Mouse (Mus musculus): ENCODE data around the gene Sh3bgrl3. TPM values are rescaled to one million over a fixed set of nuclear protein-coding genes. Genes with fewer than 3 reads are reported as not detected.

The Sh3bgrl3 gene
- polyA plus RNA-seq, 1 experiment from 2014 or later = 190 TPM

DNA sequence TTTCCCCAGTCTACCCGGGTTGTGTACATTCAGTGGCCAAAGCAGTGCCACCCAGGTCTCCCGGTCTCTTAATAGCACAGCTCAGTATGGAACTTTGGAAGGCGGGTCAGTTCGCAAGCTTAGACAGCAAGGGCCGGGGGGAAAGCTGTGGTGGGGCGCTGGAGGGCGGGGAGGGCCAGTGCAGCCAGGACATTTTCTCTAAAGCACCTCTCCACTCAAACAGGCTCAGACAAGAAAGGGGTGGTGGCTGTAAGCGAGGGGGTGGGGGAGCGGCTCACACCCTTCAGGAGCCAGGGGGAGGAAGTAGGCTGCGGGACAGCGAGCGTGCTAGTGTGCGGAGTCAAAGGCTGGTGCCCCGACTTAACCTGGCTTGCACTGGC is 384 bp upstream of the Sh3bgrl3 start:
- Histone ChIP-seq H3K4me1 (replicated peaks) (peaks cover 42% of the 10 kb centered on the region), H3K4me3 (peak overlapping the region; percentile 88), H3K4me2 (peak overlapping the region; percentile 90), H3K27me3 (replicated peaks) (no peaks in the 10 kb centered on the region), H3K9ac (peak overlapping the region; percentile 86), H3K9me3 (replicated peaks) (no peaks in the 10 kb centered on the region), H3K36me3 (peaks cover 21% of the 10 kb centered on the region), H3K27ac (ENCODE audit: poor library complexity, severe bottlenecking) (peak overlapping the region; percentile 86)
- peak; percentile 53 for ATAC-seq (ENCODE audit: insufficient number of reproducible peaks, low FRiP score)
- WGBS = 2% methylated on average over 14 of the region's 14 CpGs

DNA sequence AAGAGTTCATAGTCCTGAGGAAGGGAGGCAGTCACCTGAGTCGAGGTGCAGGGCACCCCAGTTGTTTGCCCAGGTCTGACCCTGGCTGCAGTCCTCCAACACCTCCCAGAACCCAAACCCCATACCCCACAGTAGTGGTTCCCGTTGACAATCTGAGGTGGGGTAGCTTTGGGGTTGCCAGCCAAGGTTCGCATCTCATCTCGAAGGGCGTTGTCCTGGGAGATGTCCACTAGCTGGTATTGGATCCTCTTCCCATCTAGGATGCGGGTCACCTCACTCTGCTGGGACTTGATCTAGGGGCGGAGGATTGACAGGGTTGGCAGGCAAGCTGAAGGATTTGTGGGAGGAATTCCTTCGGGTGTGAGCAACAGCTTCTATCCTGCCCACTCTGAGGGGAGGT is 796 bp downstream of the Sh3bgrl3 start:
- Histone ChIP-seq H3K36me3 (peaks cover 21% of the 10 kb centered on the region), H3K9ac (peak overlapping the region; percentile 86), H3K27ac (ENCODE audit: poor library complexity, severe bottlenecking) (no peak overlapping the region), H3K4me3 (peak overlapping the region; percentile 88), H3K27me3 (replicated peaks) (no peaks in the 10 kb centered on the region; the same call in 1 of the 2 replicates), H3K4me1 (replicated peaks) (peaks cover 44% of the 10 kb centered on the region), H3K4me2 (peak overlapping the region; percentile 90), H3K9me3 (replicated peaks) (no peaks in the 10 kb centered on the region)
- WGBS = 52% methylated on average over 8 of the region's 8 CpGs
- no peak for ATAC-seq (ENCODE audit: insufficient number of reproducible peaks, low FRiP score)

DNA sequence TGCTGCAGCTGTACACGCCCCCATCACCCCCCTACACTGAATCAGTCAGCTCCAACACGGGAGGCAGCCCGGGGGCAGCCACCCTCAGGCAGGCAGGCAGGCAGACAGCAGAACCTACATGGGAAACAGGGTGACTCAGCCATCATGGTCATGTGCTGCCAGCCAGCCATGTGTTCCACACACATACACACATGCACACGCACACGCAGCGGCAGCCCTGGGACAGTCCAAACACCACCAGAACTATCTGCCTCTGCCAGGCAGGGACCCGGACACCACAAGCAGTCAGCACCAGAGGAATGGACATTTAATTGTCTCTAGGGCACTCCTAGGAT is 1.5 kb downstream of the Sh3bgrl3 start:
- no peak overlapping the region for H3K4me3 ChIP-seq
- ATAC-seq (ENCODE audit: insufficient number of reproducible peaks, low FRiP score) = no peak
- H3K27me3 ChIP-seq (replicated peaks) = no peaks in the 10 kb centered on the region; the same call in 1 of the 2 replicates
- no peaks in the 10 kb centered on the region for H3K9me3 ChIP-seq (replicated peaks)
- peaks cover 41% of the 10 kb centered on the region for H3K4me1 ChIP-seq (replicated peaks)
- no peak overlapping the region for H3K27ac ChIP-seq (ENCODE audit: poor library complexity, severe bottlenecking)
- peaks cover 21% of the 10 kb centered on the region for H3K36me3 ChIP-seq
- no peak overlapping the region for H3K9ac ChIP-seq
- peak overlapping the region; percentile 90 for H3K4me2 ChIP-seq
- 83% methylated on average over 7 of the region's 7 CpGs for WGBS

DNA sequence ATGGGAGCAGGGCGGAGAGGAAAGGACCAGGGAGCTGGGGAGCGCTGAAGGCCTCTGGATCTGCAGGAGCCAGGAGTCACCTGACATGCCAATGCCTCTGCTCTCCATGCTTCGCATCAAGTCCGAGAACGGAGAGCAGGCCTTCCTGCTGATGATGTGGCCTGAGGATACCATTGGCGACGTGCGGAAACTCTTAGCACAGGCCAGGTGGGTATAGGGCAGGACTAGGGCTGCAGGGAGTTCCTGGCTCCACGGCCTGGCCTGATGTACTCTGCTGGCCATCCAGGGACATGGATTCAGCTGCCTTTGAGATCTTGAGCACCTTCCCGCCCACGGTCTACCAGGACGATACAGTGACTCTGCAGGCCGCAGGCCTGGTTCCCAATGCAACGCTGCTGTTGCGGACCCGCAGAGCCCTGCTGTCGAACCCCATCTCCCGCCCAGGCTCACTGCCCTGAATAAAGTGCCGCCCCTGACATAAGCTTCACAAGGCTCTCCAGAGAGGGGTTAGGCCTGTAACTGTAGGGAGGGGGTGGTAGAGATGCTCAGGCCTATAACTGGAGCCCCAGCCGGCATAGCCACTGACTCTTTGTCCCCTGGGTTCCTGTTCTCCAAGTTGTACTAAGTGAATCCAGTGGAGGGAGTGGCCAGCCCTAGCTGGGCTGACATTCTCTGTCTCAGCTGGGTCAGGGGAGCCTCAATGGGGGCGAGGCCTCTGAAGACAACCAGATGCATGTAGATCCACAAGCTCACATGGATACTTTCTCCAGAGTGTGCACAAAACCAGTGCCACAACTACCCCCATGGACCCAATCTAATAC is 2.1 kb downstream of the Sh3bgrl3 start:
- H3K9ac ChIP-seq = no peak overlapping the region
- H3K9me3 ChIP-seq (replicated peaks) = no peaks in the 10 kb centered on the region
- no peak for ATAC-seq (ENCODE audit: insufficient number of reproducible peaks, low FRiP score)
- H3K4me3 ChIP-seq = no peak overlapping the region
- no peak overlapping the region for H3K4me2 ChIP-seq
- no peak overlapping the region for H3K27ac ChIP-seq (ENCODE audit: poor library complexity, severe bottlenecking)
- H3K4me1 ChIP-seq (replicated peaks) = peaks cover 43% of the 10 kb centered on the region
- WGBS = 85% methylated on average over 21 of the region's 21 CpGs
- peaks cover 19% of the 10 kb centered on the region for H3K36me3 ChIP-seq
- no peaks in the 10 kb centered on the region; the same call in 1 of the 2 replicates for H3K27me3 ChIP-seq (replicated peaks)

DNA sequence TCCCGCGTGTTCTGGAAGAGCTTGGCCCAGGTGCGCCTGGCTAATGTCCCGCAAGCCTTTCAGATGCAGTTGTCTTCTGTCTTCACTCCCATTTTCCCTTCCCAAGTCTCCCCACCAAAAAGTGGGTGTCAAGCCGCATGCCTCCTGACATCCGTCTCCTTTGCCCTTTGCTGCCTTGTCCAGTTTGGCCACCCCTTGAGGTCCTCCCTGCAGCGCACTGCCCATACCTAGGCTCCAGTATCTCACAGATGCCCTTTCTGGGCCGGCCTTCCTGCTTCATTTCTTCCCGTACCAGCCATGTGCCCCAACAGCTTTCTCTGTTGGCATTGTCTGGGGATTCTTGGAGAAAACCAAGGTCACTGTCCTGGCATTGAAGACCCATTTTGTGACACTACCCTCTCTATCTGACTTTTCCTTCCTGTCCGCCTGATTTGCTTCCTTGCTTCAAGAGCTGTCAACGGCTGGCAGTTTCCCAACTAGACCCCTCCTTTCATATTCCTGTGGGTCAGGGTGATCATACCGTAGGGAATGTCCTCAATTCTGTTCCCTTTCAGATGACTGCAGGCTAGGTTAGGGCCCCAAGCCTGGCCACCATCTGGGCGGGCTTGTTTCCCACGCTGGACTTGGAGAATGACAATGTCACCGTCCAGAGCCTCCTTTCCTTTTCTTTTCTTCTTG is 3.1 kb downstream of the Sh3bgrl3 start:
- WGBS = 78% methylated on average over 15 of the region's 15 CpGs
- Histone ChIP-seq H3K27me3 (replicated peaks) (no peaks in the 10 kb centered on the region; the same call in 1 of the 2 replicates), H3K4me3 (no peak overlapping the region), H3K9ac (no peak overlapping the region), H3K4me1 (replicated peaks) (peaks cover 44% of the 10 kb centered on the region), H3K4me2 (no peak overlapping the region), H3K27ac (ENCODE audit: poor library complexity, severe bottlenecking) (no peak overlapping the region), H3K36me3 (peaks cover 9% of the 10 kb centered on the region; the same call in 1 of the 2 replicates), H3K9me3 (replicated peaks) (no peaks in the 10 kb centered on the region)
- no peak for ATAC-seq (ENCODE audit: insufficient number of reproducible peaks, low FRiP score)

DNA sequence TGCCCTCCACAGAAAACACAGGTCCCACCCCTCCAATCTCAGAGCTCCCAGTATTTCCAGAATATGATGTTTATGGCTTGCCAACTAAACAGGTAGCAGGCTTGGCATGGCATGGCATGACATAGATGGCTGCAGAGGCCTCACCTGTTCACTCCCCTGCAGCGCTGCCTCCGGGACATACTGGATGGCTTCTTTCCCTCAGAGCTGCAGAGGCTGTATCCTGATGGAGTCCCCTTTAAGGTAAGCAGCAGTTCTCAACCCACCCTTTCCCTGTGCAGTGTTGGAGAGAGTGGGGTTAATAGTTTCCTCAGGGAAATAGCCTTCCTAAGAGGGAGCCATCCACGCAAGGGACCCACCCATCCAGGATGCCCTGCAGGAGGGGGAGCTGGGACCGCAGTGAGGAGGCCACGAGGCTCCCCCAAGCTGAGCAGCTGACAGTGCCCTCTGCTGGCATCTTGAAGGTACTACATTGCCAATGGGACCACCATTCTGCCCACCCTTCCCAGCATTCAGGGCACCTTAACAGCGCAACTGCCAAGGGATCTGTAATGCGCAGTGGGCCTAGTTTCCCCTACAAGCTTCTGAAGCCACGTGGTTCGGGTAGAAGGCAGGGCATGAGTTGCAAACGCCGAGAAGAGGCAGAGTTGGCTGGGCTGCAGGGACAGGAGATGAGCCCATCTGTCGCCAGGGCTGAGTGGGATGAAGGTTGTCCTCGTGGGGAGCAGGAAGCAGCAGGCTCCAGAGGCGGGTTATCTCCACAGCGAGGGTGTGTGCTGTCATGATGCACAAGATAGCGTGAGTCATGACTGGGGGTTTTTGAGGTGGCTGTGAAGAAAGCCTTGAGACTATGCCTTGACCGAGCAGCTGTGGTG is 4.7 kb downstream of the Sh3bgrl3 start:
- H3K9me3 ChIP-seq (replicated peaks) = no peaks in the 10 kb centered on the region
- WGBS = 20% methylated on average over 17 of the region's 17 CpGs
- H3K9ac ChIP-seq = 0 out of 2 replicates have a peak overlapping the region, but pooled peaks have one; percentile 28
- no peaks in the 10 kb centered on the region; the same call in 1 of the 2 replicates for H3K27me3 ChIP-seq (replicated peaks)
- peaks cover 32% of the 10 kb centered on the region for H3K4me1 ChIP-seq (replicated peaks)
- no peak for ATAC-seq (ENCODE audit: insufficient number of reproducible peaks, low FRiP score)
- H3K4me2 ChIP-seq = peak overlapping the region; percentile 32; the same call in 1 of the 2 replicates
- H3K36me3 ChIP-seq = peaks cover 6% of the 10 kb centered on the region; the same call in 1 of the 2 replicates
- no peak overlapping the region for H3K27ac ChIP-seq (ENCODE audit: poor library complexity, severe bottlenecking)
- H3K4me3 ChIP-seq = no peak overlapping the region

DNA sequence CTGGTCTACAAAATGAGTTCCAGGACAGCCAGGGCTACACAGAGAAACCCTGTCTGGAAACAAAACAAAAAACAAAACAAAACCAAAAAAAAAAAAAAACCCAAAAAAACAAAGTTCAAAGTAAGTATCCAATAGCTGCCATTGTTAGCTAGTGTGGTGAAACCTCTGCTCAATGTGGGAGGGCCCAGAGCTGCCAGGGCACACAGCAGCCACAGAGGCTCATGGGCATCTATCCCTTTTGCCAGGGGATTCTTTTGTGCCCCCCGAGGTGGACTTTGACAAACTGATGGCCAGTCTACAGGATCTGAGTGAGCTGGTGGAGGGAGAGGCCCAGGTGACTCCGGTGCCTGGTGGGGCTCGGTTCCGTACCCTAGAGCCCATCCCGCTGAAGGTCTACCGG is 5.4 kb downstream of the Sh3bgrl3 start:
- WGBS = 91% methylated on average over 6 of the region's 6 CpGs
- Histone ChIP-seq H3K4me1 (replicated peaks) (peaks cover 30% of the 10 kb centered on the region), H3K4me2 (no peak overlapping the region)

DNA sequence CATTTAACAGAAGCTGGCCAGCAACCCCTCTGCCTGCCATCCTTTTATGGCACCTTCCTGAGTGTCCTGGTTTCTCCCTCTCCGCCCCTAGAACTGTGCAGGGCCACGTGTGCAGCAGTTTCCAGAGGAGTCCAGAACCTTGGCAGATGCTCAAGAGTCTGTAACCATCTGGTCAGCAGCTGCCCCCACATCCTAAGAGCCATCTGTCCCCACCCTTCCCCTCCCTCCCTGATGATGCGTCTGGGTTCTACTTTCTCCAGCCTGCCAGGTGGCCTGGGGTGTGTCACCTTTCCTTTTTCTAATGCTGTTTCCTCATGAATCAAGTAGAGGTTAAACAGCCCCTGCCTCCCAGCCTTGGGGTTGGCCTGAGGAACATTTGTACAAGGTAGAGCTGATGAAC is 6.3 kb downstream of the Sh3bgrl3 start:
- H3K9ac ChIP-seq = no peak overlapping the region
- no peaks in the 10 kb centered on the region; the same call in 1 of the 2 replicates for H3K27me3 ChIP-seq (replicated peaks)
- H3K27ac ChIP-seq (ENCODE audit: poor library complexity, severe bottlenecking) = no peak overlapping the region
- ATAC-seq (ENCODE audit: insufficient number of reproducible peaks, low FRiP score) = no peak
- H3K9me3 ChIP-seq (replicated peaks) = no peaks in the 10 kb centered on the region
- H3K4me1 ChIP-seq (replicated peaks) = peaks cover 22% of the 10 kb centered on the region
- H3K36me3 ChIP-seq = peaks cover 6% of the 10 kb centered on the region; the same call in 1 of the 2 replicates
- H3K4me3 ChIP-seq = no peak overlapping the region
- WGBS = 57% methylated on average over 3 of the region's 3 CpGs
- H3K4me2 ChIP-seq = no peak overlapping the region

More for the DNA sequence above, 5.4 kb downstream of the Sh3bgrl3 start:
- Histone ChIP-seq H3K4me3 (no peak overlapping the region), H3K9ac (no peak overlapping the region), H3K27ac (ENCODE audit: poor library complexity, severe bottlenecking) (no peak overlapping the region), H3K9me3 (replicated peaks) (no peaks in the 10 kb centered on the region), H3K36me3 (peaks cover 6% of the 10 kb centered on the region; the same call in 1 of the 2 replicates), H3K27me3 (replicated peaks) (no peaks in the 10 kb centered on the region; the same call in 1 of the 2 replicates)
- ATAC-seq (ENCODE audit: insufficient number of reproducible peaks, low FRiP score) = no peak

DNA sequence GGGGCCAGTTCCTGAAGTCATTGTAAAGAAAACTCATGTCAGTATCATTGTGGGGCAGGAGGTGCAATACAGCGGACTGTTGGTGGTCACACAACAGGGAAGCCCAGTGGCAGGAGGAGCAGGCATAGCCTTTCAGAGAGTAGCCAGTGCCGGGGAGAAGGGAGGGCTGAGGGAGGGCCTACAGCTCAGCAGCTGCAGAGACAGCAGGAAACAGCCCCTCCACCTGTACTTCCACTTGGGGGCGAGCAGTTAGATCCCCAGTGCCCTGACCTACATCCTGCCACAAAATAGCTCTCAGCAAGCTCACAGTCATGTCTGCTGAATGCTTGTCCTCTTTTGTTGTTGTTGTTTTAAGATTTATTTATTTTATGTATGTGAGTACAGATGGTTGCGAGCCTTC is 7.0 kb downstream of the Sh3bgrl3 start:
- no peaks in the 10 kb centered on the region; the same call in 1 of the 2 replicates for H3K27me3 ChIP-seq (replicated peaks)
- no peak overlapping the region for H3K9ac ChIP-seq
- H3K4me2 ChIP-seq = no peak overlapping the region
- ATAC-seq (ENCODE audit: insufficient number of reproducible peaks, low FRiP score) = no peak
- H3K27ac ChIP-seq (ENCODE audit: poor library complexity, severe bottlenecking) = no peak overlapping the region
- peaks cover 15% of the 10 kb centered on the region for H3K4me1 ChIP-seq (replicated peaks)
- 47% methylated on average over 4 of the region's 4 CpGs for WGBS
- H3K36me3 ChIP-seq = peaks cover 4% of the 10 kb centered on the region; the same call in 1 of the 2 replicates
- H3K9me3 ChIP-seq (replicated peaks) = no peaks in the 10 kb centered on the region
- H3K4me3 ChIP-seq = no peak overlapping the region

DNA sequence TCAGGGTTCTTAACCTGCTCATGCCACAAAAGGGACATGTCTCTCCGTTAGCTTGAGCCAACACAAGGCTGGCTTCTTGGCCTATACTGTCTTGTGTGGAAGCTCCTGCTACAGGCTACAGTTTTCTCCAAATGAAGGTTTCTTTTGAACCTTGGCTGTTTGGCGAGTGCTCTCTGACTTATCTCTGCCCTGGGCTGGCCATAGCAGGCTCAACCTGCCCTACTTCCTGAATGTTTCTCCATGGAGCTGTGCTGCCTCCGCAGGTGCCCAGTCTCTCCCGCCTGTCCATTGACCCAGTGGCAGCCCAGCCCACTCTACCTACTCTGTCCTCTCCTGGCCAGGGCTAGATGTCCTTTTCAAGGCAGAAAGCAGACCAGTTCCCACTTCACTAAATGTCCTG is 7.7 kb downstream of the Sh3bgrl3 start:
- H3K4me1 ChIP-seq (replicated peaks) = peaks cover 11% of the 10 kb centered on the region; the same call in 1 of the 2 replicates
- no peak overlapping the region for H3K27ac ChIP-seq (ENCODE audit: poor library complexity, severe bottlenecking)
- no peaks in the 10 kb centered on the region for H3K36me3 ChIP-seq
- H3K9ac ChIP-seq = no peak overlapping the region
- no peak overlapping the region for H3K4me2 ChIP-seq
- H3K9me3 ChIP-seq (replicated peaks) = no peaks in the 10 kb centered on the region
- no peaks in the 10 kb centered on the region; the same call in 1 of the 2 replicates for H3K27me3 ChIP-seq (replicated peaks)
- 72% methylated on average over 4 of the region's 4 CpGs for WGBS
- no peak overlapping the region for H3K4me3 ChIP-seq
- no peak for ATAC-seq (ENCODE audit: insufficient number of reproducible peaks, low FRiP score)
